Mouse (Mus musculus): ENCODE results near the gene Gm5965. TPM values are rescaled to one million over a fixed set of nuclear protein-coding genes. Genes with fewer than 3 reads are reported as not detected.

Gene Gm5965
- not detected in 2 replicates for polyA plus RNA-seq (2012; ENCODE audit: low replicate concordance)

DNA sequence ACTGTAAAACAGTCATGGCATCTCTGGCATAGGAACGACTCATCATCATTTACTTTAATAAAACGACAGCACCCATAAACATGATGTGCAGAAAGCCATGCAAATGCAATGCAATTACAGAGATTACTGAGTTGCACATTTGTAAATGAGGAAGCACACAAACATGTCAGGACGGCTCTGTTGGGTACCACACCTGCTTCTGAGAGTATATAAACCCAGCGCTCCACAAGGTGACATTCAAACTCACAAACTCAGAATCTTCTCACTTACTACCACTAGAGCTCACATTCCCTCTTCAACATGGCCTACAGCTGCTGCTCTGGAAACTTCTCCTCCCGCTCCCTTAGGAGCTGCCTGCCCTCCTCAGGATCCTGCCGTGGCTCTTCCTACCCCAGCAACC lies at the start of gene Gm5965:
Gene Gm5965, plus strand, starts transcription at position 301 of the 400 bp plus-strand sequence.

DNA sequence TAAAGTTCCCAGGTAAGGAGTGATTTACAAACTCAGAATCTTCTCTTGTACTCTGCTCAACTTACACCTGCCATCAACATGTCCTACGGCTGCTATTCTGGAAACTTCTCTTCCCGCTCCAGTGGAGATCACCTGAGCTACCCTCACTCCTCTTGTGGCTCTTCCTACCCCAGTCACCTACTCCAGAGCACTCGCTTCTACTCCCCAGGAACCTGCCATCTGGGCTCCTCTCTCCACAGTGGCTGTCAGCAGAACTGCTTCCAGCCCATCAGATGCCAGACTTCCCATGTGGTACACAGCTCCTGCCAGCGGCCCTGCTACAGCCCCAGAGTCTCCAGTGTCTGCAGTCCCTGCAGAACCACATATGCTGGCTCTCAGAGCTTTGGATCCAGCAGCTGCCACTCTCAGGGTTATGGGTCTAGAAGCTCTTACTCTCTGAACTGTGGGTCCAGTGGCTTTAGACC lies 48.9 kb upstream of the Gm5965 start, which contains the start of gene Krtap13-1:
Gene Krtap13-1, plus strand, starts transcription at position 51 of the 464 bp plus-strand sequence.

DNA sequence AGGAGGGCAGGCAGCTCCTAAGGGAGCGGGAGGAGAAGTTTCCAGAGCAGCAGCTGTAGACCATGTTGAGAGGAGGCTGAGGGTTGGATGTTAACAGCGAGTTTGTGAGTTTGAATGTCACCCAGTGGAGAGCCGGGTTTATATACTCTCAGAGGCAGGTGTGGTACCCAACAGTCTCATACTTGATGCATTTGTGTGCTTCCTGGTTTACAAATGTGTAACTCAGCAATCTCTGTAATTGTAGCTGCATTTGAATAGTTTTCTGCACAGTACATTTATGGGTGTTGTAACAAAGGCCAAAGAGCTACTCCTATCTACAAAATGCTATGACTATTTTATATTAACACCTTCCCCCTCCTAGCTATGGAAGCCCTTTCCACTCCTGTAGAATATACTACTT lies 26.2 kb upstream of the Gm5965 start, which contains the start of gene Krtap13:
Gene Krtap13, minus strand, starts transcription at position 101 of the 400 bp plus-strand sequence.

GRCm38 (mm10) chr16:88758547-88758946 lies 19.1 kb upstream of the Gm5965 start, which contains the start of gene 2310034C09Rik:
Gene 2310034C09Rik, plus strand, starts transcription at chr16:88758847.

DNA sequence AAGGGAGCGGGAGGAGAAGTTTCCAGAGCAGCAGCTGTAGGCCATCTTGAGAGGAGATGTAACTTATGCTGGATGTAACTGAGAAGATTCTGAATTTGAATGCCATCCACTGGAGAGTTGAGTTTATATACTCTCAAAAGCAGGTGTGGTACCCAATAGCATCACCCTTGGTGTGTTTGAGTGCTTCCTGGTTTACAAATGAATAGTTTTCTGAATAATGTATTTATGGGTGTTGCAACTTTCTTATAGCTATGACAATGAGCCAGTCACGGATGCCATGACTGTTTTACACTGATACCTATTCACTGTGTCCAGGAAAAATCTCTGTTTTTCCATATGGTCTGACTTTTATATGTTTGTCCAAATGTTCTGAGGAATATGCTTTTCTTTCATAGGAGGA lies 3.6 kb upstream of the Gm5965 start, which contains the start of gene 2310057N15Rik:
Gene 2310057N15Rik, minus strand, starts transcription at position 101 of the 400 bp plus-strand sequence.

GRCm38 (mm10) chr16:88811827-88812226 lies 34.1 kb downstream of the Gm5965 start, which contains the start of gene Gm20741:
Gene Gm20741, minus strand, starts transcription at chr16:88812220.

GRCm38 (mm10) chr16:88820066-88820465 lies 42.4 kb downstream of the Gm5965 start, which contains the start of gene Krtap15:
Gene Krtap15, plus strand, starts transcription at chr16:88820215.

GRCm38 (mm10) chr16:88826095-88826652 lies 48.5 kb downstream of the Gm5965 start, which contains the start of gene Krtap14:
Gene Krtap14, minus strand, starts transcription at chr16:88826145.

Other genes starting within 250 kb of the Gm5965 start
- gene Cldn8, start 214.7 kb upstream of the Gm5965 start, polyA plus RNA-seq (2012; ENCODE audit: low replicate concordance) = not detected in 2 replicates
- gene Krtap24-1, start 165.6 kb upstream of the Gm5965 start, polyA plus RNA-seq (2012; ENCODE audit: low replicate concordance) = not detected in 2 replicates
- not detected in 2 replicates for gene 2310079G19Rik, start 150.2 kb upstream of the Gm5965 start, polyA plus RNA-seq (2012; ENCODE audit: low replicate concordance)
- not detected in 2 replicates for gene Krtap26-1, start 130.1 kb upstream of the Gm5965 start, polyA plus RNA-seq (2012; ENCODE audit: low replicate concordance)
- gene Krtap27-1, start 106.2 kb upstream of the Gm5965 start, polyA plus RNA-seq (2012; ENCODE audit: low replicate concordance) = not detected in 2 replicates
- not detected in 2 replicates for gene 2310061N02Rik, start 69.9 kb upstream of the Gm5965 start, polyA plus RNA-seq (2012; ENCODE audit: low replicate concordance)
- gene Krtap13-1, start 49.0 kb upstream of the Gm5965 start, polyA plus RNA-seq (2012; ENCODE audit: low replicate concordance) = not detected in 2 replicates
- not detected in 2 replicates for gene Krtap13, start 26.3 kb upstream of the Gm5965 start, polyA plus RNA-seq (2012; ENCODE audit: low replicate concordance)
- not detected in 2 replicates for gene 2310034C09Rik, start 19.0 kb upstream of the Gm5965 start, polyA plus RNA-seq (2012; ENCODE audit: low replicate concordance)
- not detected in 2 replicates for gene 2310057N15Rik, start 3.7 kb upstream of the Gm5965 start, polyA plus RNA-seq (2012; ENCODE audit: low replicate concordance)
- not detected in 2 replicates for gene Gm20741, start 34.3 kb downstream of the Gm5965 start, polyA plus RNA-seq (2012; ENCODE audit: low replicate concordance)
- not detected in 2 replicates for gene Krtap15, start 42.3 kb downstream of the Gm5965 start, polyA plus RNA-seq (2012; ENCODE audit: low replicate concordance)
- not detected in 2 replicates for gene Krtap14, start 48.2 kb downstream of the Gm5965 start, polyA plus RNA-seq (2012; ENCODE audit: low replicate concordance)
- not detected in 2 replicates for gene Krtap19-1, start 91.5 kb downstream of the Gm5965 start, polyA plus RNA-seq (2012; ENCODE audit: low replicate concordance)
- not detected in 2 replicates for gene Krtap19-2, start 96.4 kb downstream of the Gm5965 start, polyA plus RNA-seq (2012; ENCODE audit: low replicate concordance)
- gene Krtap19-3, start 100.1 kb downstream of the Gm5965 start, polyA plus RNA-seq (2012; ENCODE audit: low replicate concordance) = not detected in 2 replicates
- not detected in 2 replicates for gene Krtap19-4, start 107.2 kb downstream of the Gm5965 start, polyA plus RNA-seq (2012; ENCODE audit: low replicate concordance)
- not detected in 2 replicates for gene Krtap19-5, start 118.6 kb downstream of the Gm5965 start, polyA plus RNA-seq (2012; ENCODE audit: low replicate concordance)
- gene Krtap19-9b, start 154.4 kb downstream of the Gm5965 start, polyA plus RNA-seq (2012; ENCODE audit: low replicate concordance) = not detected in 2 replicates
- not detected in 2 replicates for gene Krtap16-3, start 185.0 kb downstream of the Gm5965 start, polyA plus RNA-seq (2012; ENCODE audit: low replicate concordance)
- gene Krtap22-2, start 232.9 kb downstream of the Gm5965 start, polyA plus RNA-seq (2012; ENCODE audit: low replicate concordance) = not detected in 2 replicates
- not detected in 2 replicates for gene Gm10229, start 237.4 kb downstream of the Gm5965 start, polyA plus RNA-seq (2012; ENCODE audit: low replicate concordance)

Data from hematopoietic multipotent progenitor cell, adult 10-12 weeks (in vitro differentiated cells).